ENCODE assay signal across 25 mouse cellular contexts in the genomic region with DNA sequence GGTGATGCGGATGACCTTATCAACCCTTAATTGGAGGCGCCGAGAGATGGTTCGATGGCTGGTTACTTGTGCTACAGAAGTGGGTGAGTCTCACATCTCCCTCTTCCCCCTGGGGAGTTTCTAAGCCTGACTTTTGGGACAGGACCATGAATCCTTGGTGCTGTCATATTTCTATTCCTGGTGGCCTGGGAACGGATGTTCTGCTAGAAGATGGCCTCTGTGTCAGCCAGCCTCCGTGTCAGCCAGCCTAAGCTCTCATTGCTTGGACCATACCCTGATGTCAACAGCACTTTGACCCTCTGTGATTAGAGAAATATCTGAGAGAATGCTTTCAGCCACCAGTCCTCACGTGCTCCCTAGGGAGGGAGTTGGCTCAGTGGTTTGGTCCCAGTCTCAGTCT.
"Had no signal": no experiment of that assay in that cellular context is flagged by ENCODE, and none has a peak within 500 bp of the region (broad histone marks: within the 10 kb centered on the region; RNA-seq: fewer than 3 reads in every experiment).

No protein-coding gene starts in this region.

- DNase-seq: gastrocnemius, adult 2 months; gastrocnemius, postnatal 10 days; gastrocnemius, postnatal 25 days; heart, adult 2 months; heart, postnatal 10 days; heart, postnatal 4 days; kidney, adult 18-20 months; kidney, adult 8-10 months; kidney, postnatal 14 days; kidney, postnatal 36 days; layer of hippocampus, postnatal 36 days; left cerebral cortex, postnatal 4 days had no signal

- H3K36me3 ChIP-seq: intestine, embryonic 15.5 days had no signal

- H3K27ac ChIP-seq: gastrocnemius, adult 2 months; heart, adult 2 months; hindbrain, embryonic 10.5 days; hindbrain, embryonic 12.5 days; hindbrain, embryonic 15.5 days; intestine, embryonic 15.5 days; kidney, embryonic 15.5 days; kidney, postnatal 0 days; limb, embryonic 13.5 days; limb, embryonic 15.5 days; liver, embryonic 12.5 days; liver, embryonic 14.5 days had no signal

- ATAC-seq: inflammation-experienced regulatory T-cells, adult 6 months; intestine, embryonic 15.5 days; intestine, postnatal 0 days had no signal

- H3K4me3 ChIP-seq: gastrocnemius, adult 2 months; heart, adult 2 months; heart, embryonic 12.5 days; hindbrain, embryonic 10.5 days; hindbrain, embryonic 12.5 days; hindbrain, embryonic 15.5 days; intestine, embryonic 15.5 days; kidney, embryonic 15.5 days; limb, embryonic 13.5 days; limb, embryonic 15.5 days; liver, embryonic 12.5 days had no signal

- H3K4me1 ChIP-seq: heart, embryonic 12.5 days; hindbrain, embryonic 10.5 days; hindbrain, embryonic 12.5 days; hindbrain, embryonic 15.5 days; intestine, embryonic 15.5 days; kidney, embryonic 15.5 days; limb, embryonic 13.5 days had no signal

- H3K9me3 ChIP-seq: heart, embryonic 12.5 days; hindbrain, embryonic 10.5 days; hindbrain, embryonic 12.5 days; hindbrain, embryonic 15.5 days; intestine, embryonic 15.5 days; kidney, embryonic 15.5 days; limb, embryonic 13.5 days; limb, embryonic 15.5 days; liver, embryonic 12.5 days had no signal

- H3K27me3 ChIP-seq: heart, embryonic 12.5 days; hindbrain, embryonic 12.5 days; hindbrain, embryonic 15.5 days; intestine, embryonic 15.5 days; kidney, embryonic 15.5 days; limb, embryonic 13.5 days; limb, embryonic 15.5 days; liver, embryonic 12.5 days had no signal

- H3K4me2 ChIP-seq: heart, embryonic 12.5 days; hindbrain, embryonic 12.5 days; hindbrain, embryonic 15.5 days; intestine, embryonic 15.5 days; kidney, embryonic 15.5 days; limb, embryonic 13.5 days; limb, embryonic 15.5 days; liver, embryonic 12.5 days had no signal

- H3K9ac ChIP-seq: heart, embryonic 12.5 days; hindbrain, embryonic 12.5 days; hindbrain, embryonic 15.5 days; intestine, embryonic 15.5 days; kidney, embryonic 15.5 days; limb, embryonic 13.5 days; limb, embryonic 15.5 days; liver, embryonic 12.5 days; liver, embryonic 14.5 days had no signal
